Comparison of ENCODE assay signal across 9 mouse cellular contexts in the genomic region with DNA sequence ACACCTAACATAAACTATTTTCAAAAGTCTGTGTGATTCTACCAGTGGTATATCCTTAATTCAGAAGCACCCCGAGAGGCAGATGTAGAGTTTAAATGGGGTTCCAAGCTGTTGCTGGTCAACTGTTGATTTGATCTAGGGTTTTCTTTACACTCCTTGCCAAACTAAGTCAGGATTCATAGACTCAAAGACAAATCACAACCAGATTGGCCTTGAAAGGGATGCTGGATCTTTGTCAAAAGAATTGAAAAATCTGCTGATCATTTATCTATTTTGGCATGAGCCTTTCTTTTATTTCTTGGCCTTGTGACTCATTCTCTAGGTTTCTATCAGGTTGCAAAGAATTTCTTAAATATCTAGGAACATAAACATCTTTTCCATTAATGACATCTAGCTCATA. TPM values are rescaled to one million over a fixed set of nuclear protein-coding genes. Genes with fewer than 3 reads are reported as not detected.
DNase-seq lines count a peak whose midpoint lies in the region; ATAC-seq and TF ChIP-seq lines count a peak whose summit lies in the region.
"Had no signal": no experiment of that assay in that cellular context is flagged by ENCODE, and none has a peak within 500 bp of the region (broad histone marks: within the 10 kb centered on the region; RNA-seq: fewer than 3 reads in every experiment).

No protein-coding gene starts in this region.

- no peak overlapping the region for H3K27ac ChIP-seq in heart, embryonic 13.5 days (replicated peaks)
- H3K27ac ChIP-seq in heart, embryonic 16.5 days (ENCODE audit: low read length), result peak overlapping the region; percentile 99
- H3K27ac ChIP-seq in liver, postnatal 0 days (ENCODE audit: low read depth), result peak overlapping the region; percentile 99

- H3K4me2 ChIP-seq in heart, embryonic 13.5 days, result peak overlapping the region; percentile 81
- H3K4me2 ChIP-seq in heart, embryonic 16.5 days (ENCODE audit: low read depth, low read length), result peak overlapping the region; percentile 87
- H3K4me2 ChIP-seq in liver, postnatal 0 days (ENCODE audit: low read depth, low read length), result peak overlapping the region; percentile 82

- peaks cover 40% of the 10 kb centered on the region for H3K4me1 ChIP-seq in heart, embryonic 13.5 days
- H3K4me1 ChIP-seq in G1E (ENCODE audit: insufficient read depth, low read depth, low read length), result peaks cover 32% of the 10 kb centered on the region
- H3K4me1 ChIP-seq in heart, embryonic 16.5 days (ENCODE audit: control insufficient read depth, insufficient read depth, low read length), result peaks cover 20% of the 10 kb centered on the region
- peaks cover 15% of the 10 kb centered on the region; the same call in 1 of the 2 replicates for H3K4me1 ChIP-seq in liver, postnatal 0 days (ENCODE audit: insufficient read depth)

- peak overlapping the region; percentile 98 for H3K9ac ChIP-seq in heart, embryonic 13.5 days
- peak overlapping the region; percentile 97 for H3K9ac ChIP-seq in heart, embryonic 16.5 days (ENCODE audit: low read length)
- peak overlapping the region; percentile 98 for H3K9ac ChIP-seq in liver, postnatal 0 days (replicated peaks)

- H3K9me3 ChIP-seq in heart, embryonic 13.5 days, result no peaks in the 10 kb centered on the region
- H3K9me3 ChIP-seq in G1E (replicated peaks), result peaks cover 6% of the 10 kb centered on the region
- H3K9me3 ChIP-seq in heart, embryonic 16.5 days (replicated peaks; ENCODE audit: control insufficient read depth, low read length), result no peaks in the 10 kb centered on the region
- H3K9me3 ChIP-seq in liver, postnatal 0 days (ENCODE audit: low read length), result no peaks in the 10 kb centered on the region

- no peak for TF ChIP-seq CTCF in G1E (IDR thresholded peaks at IDR 0.05; ENCODE audit: low read depth, low read length)
- TF ChIP-seq CTCF in liver, postnatal 0 days (IDR thresholded peaks at IDR 0.05; ENCODE audit: low read depth), result no peak

- WGBS in heart, embryonic 13.5 days, result 6% methylated on average over 1 of the region's 1 CpGs
- 3% methylated on average over 1 of the region's 1 CpGs for WGBS in heart, embryonic 16.5 days
- 10% methylated on average over 1 of the region's 1 CpGs for WGBS in liver, postnatal 0 days (ENCODE audit: insufficient replicate concordance)

- H3K4me3 ChIP-seq in heart, embryonic 13.5 days, result peak overlapping the region; percentile 78
- H3K4me3 ChIP-seq in G1E (ENCODE audit: low read depth, low read length), result peak overlapping the region; percentile 80
- peak overlapping the region; percentile 81 for H3K4me3 ChIP-seq in heart, embryonic 16.5 days (ENCODE audit: low read length)
- peak overlapping the region; percentile 86 for H3K4me3 ChIP-seq in liver, postnatal 0 days (ENCODE audit: low read depth, low read length)

- no peaks in the 10 kb centered on the region for H3K27me3 ChIP-seq in heart, embryonic 13.5 days (replicated peaks)
- no peaks in the 10 kb centered on the region for H3K27me3 ChIP-seq in G1E (ENCODE audit: insufficient read depth, low read length)
- H3K27me3 ChIP-seq in heart, embryonic 16.5 days (ENCODE audit: control insufficient read depth, insufficient read depth, low read length), result no peaks in the 10 kb centered on the region
- no peaks in the 10 kb centered on the region for H3K27me3 ChIP-seq in liver, postnatal 0 days (ENCODE audit: insufficient read depth, low read length)
- H3K27me3 ChIP-seq: Patski had no signal

- H3K36me3 ChIP-seq in heart, embryonic 13.5 days, result no peaks in the 10 kb centered on the region
- H3K36me3 ChIP-seq in G1E (replicated peaks), result no peaks in the 10 kb centered on the region
- H3K36me3 ChIP-seq in heart, embryonic 16.5 days (ENCODE audit: control insufficient read depth, insufficient read depth), result no peaks in the 10 kb centered on the region
- H3K36me3 ChIP-seq in liver, postnatal 0 days (replicated peaks; ENCODE audit: insufficient read depth, low read length), result no peaks in the 10 kb centered on the region

- no peak for TF ChIP-seq EP300 in liver, postnatal 0 days (IDR thresholded peaks at IDR 0.05; ENCODE audit: low read depth)

- DNase-seq in heart, adult 18-20 months, result no peak
- no peak for DNase-seq in G1E (ENCODE audit: low spot score)
- no peak for DNase-seq in liver, postnatal 0 days
- DNase-seq in layer of hippocampus, postnatal 10 days (ENCODE audit: low spot score in 2 of 2), result no peak
- DNase-seq in urinary bladder, adult 2 months (ENCODE audit: low spot score), result no peak
- DNase-seq in gastrocnemius, postnatal 14 days, result no peak

- intact Hi-C loops in gastrocnemius, postnatal 14 days (cut with DNase I; ENCODE audit: low total_unique reads), result loop anchor here (10.0 kb wide), 1 partner anchor 170 kb away; no protein-coding TSS in a partner anchor

- no peak for ATAC-seq in heart, embryonic 13.5 days (ENCODE audit: extremely low read depth, insufficient number of reproducible peaks, low FRiP score, low TSS enrichment)
- no peak for ATAC-seq in G1E (ENCODE audit: extremely low read depth, insufficient number of reproducible peaks, low FRiP score, poor library complexity, severe bottlenecking)
- ATAC-seq in heart, embryonic 16.5 days (replicated peaks; ENCODE audit: extremely low read depth, insufficient read depth, low FRiP score), result no peak
- no peak for ATAC-seq in liver, postnatal 0 days
- ATAC-seq: Patski had no signal

RNA-seq across cellular contexts. Expression of gene Ppp2r5a, which starts 7.9 kb away (rescaled TPM):
- 21.2 and 22.6 TPM in 2 replicates for polyA plus RNA-seq in heart, embryonic 13.5 days (2015; fragmentation: Nextera tagmentation; extraction: Ambion mirVana)
- 100 to 1,000 TPM; 100 to 110 TPM for total RNA-seq in heart, adult 18-20 months (2021)
- 133 and 147 TPM in 2 replicates for total RNA-seq in G1E (2014; fragmentation: Nextera tagmentation)
- total RNA-seq in G1E (2017), result 133 and 142 TPM in 2 replicates
- polyA plus RNA-seq in G1E (2012), result 45.1 and 56.2 TPM in 2 replicates
- polyA plus RNA-seq in heart, embryonic 16.5 days (2015; fragmentation: Nextera tagmentation; extraction: Ambion mirVana), result 22.8 and 27.2 TPM in 2 replicates
- 27.1 and 30.7 TPM in 2 replicates for polyA plus RNA-seq in liver, postnatal 0 days (2015; fragmentation: Nextera tagmentation; extraction: Ambion mirVana)
- total RNA-seq in layer of hippocampus, postnatal 10 days (2021), result 10 to 100 TPM; 56.0 to 59.1 TPM
- 71.1 and 76.4 TPM in 2 replicates for polyA plus RNA-seq in urinary bladder, adult 2 months (2012; rRNA removed)
- total RNA-seq in gastrocnemius, postnatal 14 days (2021), result 10 to 100 TPM; 63.0 to 67.2 TPM
